Mouse (Mus musculus): Measurements from ENCODE around the gene Olfr204.
"Not testable (repeated sequence)": the region's sequence is repeated elsewhere in the genome, so short reads cannot be mapped to it uniquely, and the experiment has no call there.

DNA sequence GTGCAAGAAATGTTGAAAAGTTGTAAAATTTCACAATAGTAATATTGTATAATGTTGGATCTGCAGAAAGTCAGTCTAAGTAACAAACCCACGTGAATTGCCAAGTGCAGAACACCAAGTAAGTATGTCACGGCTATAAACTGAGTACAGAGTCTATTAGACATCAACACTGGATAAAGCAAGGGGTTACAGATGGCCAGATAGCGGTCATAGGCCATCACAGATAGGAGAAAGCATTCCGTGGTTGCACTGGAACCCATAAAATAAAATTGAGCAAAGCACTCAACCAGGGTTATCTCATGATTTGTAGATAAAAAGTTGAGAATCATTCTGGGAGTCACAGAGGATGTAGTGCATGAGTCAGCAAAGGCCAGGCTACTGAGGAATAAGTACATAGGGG lies 49.0 kb downstream of the Olfr204 start:
- TF ChIP-seq CTCF (IDR thresholded peaks at IDR 0.05; ENCODE audit: control insufficient read depth, insufficient read depth, low read length); POLR2A (IDR thresholded peaks at IDR 0.05; ENCODE audit: borderline replicate concordance, control insufficient read depth, low read depth, low read length): not testable (repeated sequence)
